Mouse (Mus musculus) CD4-positive, CD25-positive, alpha-beta regulatory T cell, adult 2 months (primary cell): ENCODE results near the gene Ube2r2.

Experiments used
- DNase-seq: peaks from one replicate; pipeline ENCODE4 v3.0.0-alpha.2; 2012; ENCODE audit warnings: low read depth, low spot score

Ube2r2 gene

GRCm38 (mm10) chr4:41118706-41119292 is 16.7 kb upstream of the Ube2r2 start:
- peak; percentile 81 for DNase-seq

- peak; percentile 99 for DNase-seq
Measured at GRCm38 (mm10) chr4:41124180-41124951, 11.2 kb upstream of the Ube2r2 start, which contains the start of gene Nol6. Nol6 (minus strand) TSS chr4:41124455.

GRCm38 (mm10) chr4:41129406-41129805 is 6.1 kb upstream of the Ube2r2 start:
- DNase-seq: peak; percentile 90

- DNase-seq: no peak
Measured at GRCm38 (mm10) chr4:41129836-41130235, 5.7 kb upstream of the Ube2r2 start.

- no peak for DNase-seq
Measured at GRCm38 (mm10) chr4:41132471-41132870, 3.1 kb upstream of the Ube2r2 start.

GRCm38 (mm10) chr4:41133529-41134291 is 1.8 kb upstream of the Ube2r2 start:
- DNase-seq: no peak

- DNase-seq: peak; percentile 92
Measured at GRCm38 (mm10) chr4:41134935-41135710, 420 bp upstream of the Ube2r2 start.

GRCm38 (mm10) chr4:41136454-41136805 is 887 bp downstream of the Ube2r2 start:
- no peak for DNase-seq

- DNase-seq: no peak
Measured at GRCm38 (mm10) chr4:41136811-41137210, 1.3 kb downstream of the Ube2r2 start.

- DNase-seq: no peak
Measured at GRCm38 (mm10) chr4:41140174-41140875, 4.8 kb downstream of the Ube2r2 start.

GRCm38 (mm10) chr4:41142601-41143000 is 7.1 kb downstream of the Ube2r2 start:
- DNase-seq: no peak

- DNase-seq: no peak
Measured at GRCm38 (mm10) chr4:41149891-41150290, 14.3 kb downstream of the Ube2r2 start.

GRCm38 (mm10) chr4:41151186-41151585 is 15.6 kb downstream of the Ube2r2 start:
- no peak for DNase-seq

- no peak for DNase-seq
Measured at GRCm38 (mm10) chr4:41153146-41153545, 17.6 kb downstream of the Ube2r2 start.

- no peak for DNase-seq
Measured at GRCm38 (mm10) chr4:41156961-41157360, 21.4 kb downstream of the Ube2r2 start.

- no peak for DNase-seq
Measured at GRCm38 (mm10) chr4:41158251-41158650, 22.7 kb downstream of the Ube2r2 start.

- no peak for DNase-seq
Measured at GRCm38 (mm10) chr4:41161232-41161631, 25.7 kb downstream of the Ube2r2 start.

GRCm38 (mm10) chr4:41164974-41165373 is 29.4 kb downstream of the Ube2r2 start:
- DNase-seq: no peak

- peak; percentile 72 for DNase-seq
Measured at GRCm38 (mm10) chr4:41165693-41166475, 30.3 kb downstream of the Ube2r2 start.

- DNase-seq: no peak
Measured at GRCm38 (mm10) chr4:41170970-41171369, 35.4 kb downstream of the Ube2r2 start.
